Mouse (Mus musculus) embryo, embryonic 10.5 days (tissue): ENCODE measurements at regions not wholly inside any gene's neighbourhood (a gene's known extent, or its start where the extent isn't known, plus 50 kb on each side); places are given as distances from the start of the nearest gene placed in this dataset.

Experiments used
- DNase-seq: peaks from one replicate; pipeline ENCODE4 v3.0.0-alpha.2; 2015; ENCODE audit warnings: low spot score

- DNase-seq: no peak
Observed at GRCm38 (mm10) chr5:91826636-91827035, 136.2 kb downstream of the Rchy1 start.

GRCm38 (mm10) chr5:91822844-91823576 lies 139.9 kb downstream of the Rchy1 start:
- no peak for DNase-seq

- DNase-seq: no peak
Observed at GRCm38 (mm10) chr5:91818800-91819199, 144.1 kb downstream of the Rchy1 start.

DNA sequence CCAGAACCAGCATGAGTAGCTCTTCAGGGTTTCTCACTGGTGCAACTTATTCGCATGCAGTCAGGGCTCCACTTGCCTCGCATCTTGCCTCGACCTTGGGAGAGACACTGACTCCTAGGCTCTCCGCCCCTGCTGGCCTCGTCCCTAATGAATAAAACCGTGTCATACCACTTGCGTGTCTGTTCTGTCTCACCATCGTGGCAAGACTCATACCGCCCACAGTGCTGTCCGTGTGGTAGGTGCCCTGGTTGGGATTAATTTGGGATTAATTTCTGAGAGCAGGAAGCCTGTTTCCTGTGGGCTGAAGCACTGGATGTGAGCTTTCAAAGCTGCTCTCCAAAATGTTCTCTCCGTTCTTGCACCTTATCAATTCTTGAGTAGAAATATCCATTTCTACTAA lies 144.7 kb downstream of the Rchy1 start:
- DNase-seq: no peak

GRCm38 (mm10) chr5:91816376-91816950 lies 146.4 kb downstream of the Rchy1 start:
- no peak for DNase-seq

DNA sequence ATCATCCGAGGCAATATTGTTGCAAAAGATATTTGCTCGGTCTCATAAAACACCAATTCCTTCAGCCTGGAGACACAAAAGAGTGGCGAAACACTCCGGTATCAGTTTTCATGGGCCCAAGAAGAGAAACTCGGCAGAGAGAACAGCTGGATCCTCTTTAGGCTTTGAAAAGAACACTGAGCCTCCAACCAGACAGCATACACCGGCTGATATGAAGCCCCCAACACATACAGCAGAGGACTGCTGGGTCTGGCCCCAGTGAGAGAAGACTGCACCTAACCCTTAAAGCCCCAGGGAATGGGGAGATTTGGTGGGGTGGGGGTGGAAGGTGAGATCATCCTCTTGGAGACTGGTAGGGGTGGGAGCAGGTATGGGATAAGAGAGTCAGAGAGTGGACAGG lies 147.9 kb downstream of the Rchy1 start:
- no peak for DNase-seq

DNA sequence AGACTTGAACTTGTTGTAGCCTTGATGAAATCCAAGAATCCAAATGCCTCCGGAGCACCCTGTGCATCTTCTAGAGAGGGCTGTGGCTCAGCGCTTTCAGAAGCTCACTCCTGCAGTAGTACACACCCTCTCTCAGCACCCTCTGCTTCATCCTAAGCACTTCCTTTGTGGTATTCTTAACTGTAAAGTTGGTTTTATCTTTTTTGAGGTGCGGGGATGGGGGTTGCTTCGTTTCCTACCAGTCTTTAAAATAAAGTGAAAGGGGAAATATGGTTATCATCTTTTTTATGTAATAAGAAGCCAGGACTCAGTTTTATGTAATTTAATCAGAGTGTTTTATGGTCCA lies 148.5 kb downstream of the Rchy1 start:
- DNase-seq: no peak

GRCm38 (mm10) chr5:91813547-91814416 lies 149.1 kb downstream of the Rchy1 start:
- DNase-seq: no peak

- peak; percentile 42 for DNase-seq
Observed at GRCm38 (mm10) chr5:91807070-91808065, 155.5 kb downstream of the Rchy1 start.

GRCm38 (mm10) chr5:91801297-91801980 lies 161.4 kb downstream of the Rchy1 start:
- DNase-seq: no peak

DNA sequence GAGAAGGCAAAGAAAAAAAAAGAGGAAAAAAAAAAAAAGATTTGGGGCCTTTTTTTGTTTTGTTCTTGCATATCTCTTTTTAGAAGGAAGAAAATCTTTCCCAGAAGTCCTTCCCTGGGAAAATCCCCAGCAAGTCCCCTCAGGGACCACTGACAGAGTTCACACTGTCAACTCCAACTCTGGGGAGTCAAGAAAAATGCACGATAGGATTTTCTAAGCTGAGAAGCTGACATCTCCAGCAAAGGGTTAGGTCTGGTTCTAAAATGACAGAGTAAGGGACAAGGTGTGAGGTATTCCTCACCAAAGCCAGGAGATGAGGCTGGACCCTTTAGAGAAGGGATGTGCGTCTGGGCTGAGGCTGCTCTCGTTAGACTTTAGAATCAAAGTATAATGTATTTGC lies 165.5 kb downstream of the Rchy1 start:
- DNase-seq: no peak

DNA sequence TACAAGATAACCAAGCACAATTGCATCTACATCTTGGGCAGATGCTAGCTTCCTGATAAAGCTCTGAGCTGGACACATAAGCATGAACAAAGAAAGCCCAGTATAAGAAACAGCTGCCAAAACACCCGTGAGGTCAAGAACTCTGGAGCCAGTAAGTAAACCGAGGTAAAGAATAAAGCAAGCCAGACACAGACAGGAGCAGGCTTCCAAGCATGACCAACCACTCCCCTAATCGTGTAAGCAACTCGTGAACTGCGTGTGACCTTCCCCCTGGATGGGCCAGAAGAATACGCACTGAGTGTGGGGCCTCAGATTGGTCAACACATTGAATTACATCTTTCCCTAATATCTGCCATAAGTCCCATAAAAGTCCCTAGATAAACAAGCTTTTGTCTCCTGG lies 170.1 kb downstream of the Rchy1 start:
- DNase-seq: peak; percentile 59

- no peak for DNase-seq
Observed at GRCm38 (mm10) chr5:91790412-91790811, 172.5 kb downstream of the Rchy1 start.

- no peak for DNase-seq
Observed at GRCm38 (mm10) chr5:91783966-91784365, 178.9 kb downstream of the Rchy1 start.

DNA sequence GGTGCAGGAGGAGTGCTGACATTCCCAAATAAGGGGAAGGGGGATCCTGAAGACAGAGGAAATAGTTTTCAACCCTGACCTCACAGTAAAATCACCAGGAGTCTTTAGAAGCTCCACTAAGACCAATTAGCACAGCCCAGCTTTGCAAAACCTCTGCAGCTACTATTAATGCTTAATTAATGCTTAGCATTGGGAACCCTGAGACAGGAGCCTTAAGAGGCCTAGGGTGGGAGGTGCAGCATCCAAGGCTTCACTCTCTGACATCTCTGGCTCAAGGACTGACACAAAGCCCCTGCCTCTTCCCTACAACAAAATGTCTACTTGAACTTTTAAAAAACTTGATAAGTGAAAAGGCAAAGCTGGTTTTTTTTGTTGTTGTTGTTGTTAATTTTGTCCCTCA lies 185.9 kb downstream of the Rchy1 start:
- no peak for DNase-seq

DNA sequence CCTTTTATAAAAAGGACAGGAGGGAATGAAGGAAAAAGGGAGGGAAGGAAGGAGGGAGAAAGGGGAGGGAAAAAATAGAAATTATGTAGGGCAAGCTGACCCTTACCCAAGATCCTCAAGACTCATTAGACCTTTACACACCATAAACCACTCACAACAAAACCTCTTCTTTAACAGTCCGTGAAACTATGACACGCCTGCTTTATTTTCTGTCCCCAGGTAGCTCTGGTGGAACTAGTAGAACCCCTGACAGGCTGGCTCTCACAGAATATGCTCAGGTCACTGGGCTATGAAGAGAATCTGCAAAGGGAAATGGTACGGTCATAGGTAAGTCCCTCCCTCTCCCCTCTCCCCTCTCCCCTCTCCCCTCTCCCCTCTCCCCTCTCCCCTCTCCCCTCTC lies 188.8 kb downstream of the Rchy1 start:
- DNase-seq: no peak

GRCm38 (mm10) chr5:91767886-91768285 lies 195.0 kb downstream of the Rchy1 start:
- DNase-seq: no peak

DNA sequence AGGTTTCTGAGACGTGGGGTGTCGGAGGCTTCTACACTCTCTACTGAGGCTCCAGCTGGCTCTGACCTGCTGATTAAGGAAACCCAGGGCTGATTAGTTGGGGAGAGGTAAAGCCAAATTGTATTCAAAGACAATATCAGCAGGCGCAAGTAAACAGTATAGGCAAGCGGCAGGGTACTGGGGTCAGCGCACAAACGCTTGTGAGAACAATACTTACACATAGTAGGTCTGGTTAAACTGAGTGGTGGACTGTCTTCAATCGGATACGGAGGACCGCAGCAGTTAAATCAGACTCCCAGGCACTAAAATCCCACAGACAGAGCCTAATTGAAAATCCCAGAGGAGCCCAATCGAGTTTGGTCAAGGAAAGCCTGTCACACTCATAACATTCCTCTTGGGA lies 195.8 kb downstream of the Rchy1 start:
- no peak for DNase-seq

GRCm38 (mm10) chr5:91764621-91765020 lies 198.2 kb downstream of the Rchy1 start:
- peak; percentile 45 for DNase-seq

DNA sequence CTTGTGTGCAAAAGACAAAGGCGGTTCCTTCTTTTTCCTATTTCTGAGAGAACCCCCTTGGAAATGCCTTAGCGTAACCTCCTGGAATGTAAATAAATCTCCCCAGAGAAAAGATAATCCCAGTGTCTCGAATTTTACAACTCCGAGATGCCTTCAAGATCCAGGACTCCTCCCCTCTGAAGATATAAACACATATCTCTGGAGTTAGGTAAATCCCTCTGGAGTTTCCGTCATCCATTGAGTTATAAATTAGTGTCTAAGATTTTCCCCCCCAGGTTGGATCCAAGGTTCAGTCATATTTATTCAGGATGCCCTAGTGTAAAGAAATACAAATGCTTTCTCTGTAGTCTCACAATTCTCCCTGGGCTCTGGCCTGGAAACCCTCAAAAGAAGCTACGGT lies 200.3 kb downstream of the Rchy1 start:
- DNase-seq: no peak

DNA sequence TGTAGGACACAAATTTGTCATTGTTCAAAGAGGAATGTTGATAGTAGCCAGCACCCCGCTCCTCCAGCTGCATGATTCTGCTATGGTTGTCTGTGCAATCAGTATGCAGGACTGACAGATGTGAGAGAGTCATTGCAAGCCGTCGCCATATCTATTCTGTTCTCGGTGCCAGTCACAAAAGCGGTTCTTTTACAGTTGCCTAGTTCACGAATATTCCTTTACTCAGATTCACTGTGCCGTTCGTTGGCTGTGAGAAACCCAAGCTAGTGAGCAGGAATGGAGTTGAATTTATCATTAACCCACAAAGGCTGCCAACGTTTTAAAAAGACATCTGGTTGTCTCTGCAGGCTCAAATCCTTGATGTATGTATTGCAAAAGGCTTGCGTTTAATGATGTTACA lies 206.9 kb downstream of the Rchy1 start:
- no peak for DNase-seq
